Mouse (Mus musculus) mouse embryonic stem cell (cell line): ENCODE results near the gene Arhgap23.

Experiments used
- in situ Hi-C, 2 experiments: fragments of 300-500 bp; cut with MboI; formaldehyde crosslinking; loops; 1 replicate in 1 of 2; 3 replicates in 1 of 2; pipeline ENCODE4 v1.14.3; 2019 to 2020; ENCODE audit warnings: low sequenced_read_pairs in 2 of 2, low pct_unique_long_range_greater_than_20kb in 1 of 2, mixed read lengths in 1 of 2; ENCODE audit not compliant: unreplicated experiment in 1 of 2

The Arhgap23 gene

GRCm38 (mm10) chr11:97510966-97511660 is 95.8 kb downstream of the Arhgap23 start:
- in situ Hi-C loops: no loop called here

- in situ Hi-C loops: no loop called here
These were observed 96.5 kb downstream of the Arhgap23 start for GRCm38 (mm10) chr11:97511661-97512369.

- in situ Hi-C loops: no loop called here
These were observed 97.2 kb downstream of the Arhgap23 start for GRCm38 (mm10) chr11:97512511-97512910.

GRCm38 (mm10) chr11:97513066-97513465 is 97.7 kb downstream of the Arhgap23 start:
- in situ Hi-C loops: no loop called here

- in situ Hi-C loops: no loop called here
These were observed 105.2 kb downstream of the Arhgap23 start for GRCm38 (mm10) chr11:97520541-97520940.

GRCm38 (mm10) chr11:97521741-97522474 is 106.6 kb downstream of the Arhgap23 start:
- in situ Hi-C loops: no loop called here

- in situ Hi-C loops: no loop called here
These were observed 107.8 kb downstream of the Arhgap23 start for GRCm38 (mm10) chr11:97523107-97523506.

GRCm38 (mm10) chr11:97523827-97524261 is 108.5 kb downstream of the Arhgap23 start:
- in situ Hi-C loops: no loop called here

- in situ Hi-C loops: no loop called here
These were observed 109.0 kb downstream of the Arhgap23 start for GRCm38 (mm10) chr11:97524306-97524705.

- in situ Hi-C loops: no loop called here
These were observed 110.0 kb downstream of the Arhgap23 start for GRCm38 (mm10) chr11:97525313-97525712.

GRCm38 (mm10) chr11:97528282-97528808 is 113.0 kb downstream of the Arhgap23 start:
- in situ Hi-C loops: no loop called here

GRCm38 (mm10) chr11:97530069-97530468 is 114.7 kb downstream of the Arhgap23 start:
- in situ Hi-C loops: no loop called here

- in situ Hi-C loops: no loop called here
These were observed 115.6 kb downstream of the Arhgap23 start for GRCm38 (mm10) chr11:97530961-97531360.

GRCm38 (mm10) chr11:97531381-97532260 is 116.3 kb downstream of the Arhgap23 start:
- in situ Hi-C loops: no loop called here

- in situ Hi-C loops: no loop called here
These were observed 117.0 kb downstream of the Arhgap23 start for GRCm38 (mm10) chr11:97532354-97532753.

- in situ Hi-C loops: no loop called here
These were observed 117.7 kb downstream of the Arhgap23 start for GRCm38 (mm10) chr11:97532950-97533582.

- in situ Hi-C loops: no loop called here
These were observed 118.3 kb downstream of the Arhgap23 start for GRCm38 (mm10) chr11:97533653-97534052.
